Mouse (Mus musculus) neural tube, embryonic 11.5 days (tissue): ENCODE data around the gene Cdc25a. TPM values are rescaled to one million over a fixed set of nuclear protein-coding genes. Genes with fewer than 3 reads are reported as not detected.

ENCODE experiments used
- ATAC-seq: fragments of 200-750 bp; cut with Nextera tagmentation; 2 replicates; pipeline ENCODE4 v1.8.0; 2017; ENCODE audit warnings: moderate number of reproducible peaks, mild to moderate bottlenecking, moderate TSS enrichment, moderate library complexity; ENCODE audit not compliant: insufficient read depth, low FRiP score, low TSS enrichment
- DNase-seq: peaks from one replicate; pipeline ENCODE4 v3.0.0-alpha.2; 2015; ENCODE audit warnings: low spot score
- H3K27ac ChIP-seq: fragments of 300-500 bp; sonication (generic); 2 replicates; pipeline ENCODE4 v1.5.1; 2014; ENCODE audit warnings: low read depth, mild to moderate bottlenecking, low read length
- H3K27me3 ChIP-seq: fragments of 300-500 bp; sonication (generic); 2 replicates; pipeline ENCODE4 v1.6.1; 2014; ENCODE audit warnings: mild to moderate bottlenecking, low read length, mixed read lengths; ENCODE audit not compliant: control insufficient read depth, insufficient read depth
- H3K36me3 ChIP-seq: fragments of 300-500 bp; sonication (generic); 2 replicates; pipeline ENCODE4 v1.6.1; 2014; ENCODE audit warnings: mild to moderate bottlenecking, low read length, moderate library complexity, mixed read lengths; ENCODE audit not compliant: control insufficient read depth, insufficient read depth
- H3K4me1 ChIP-seq: fragments of 300-500 bp; sonication (generic); 2 replicates; pipeline ENCODE4 v1.6.1; 2014; ENCODE audit warnings: low read length, mixed read lengths; ENCODE audit not compliant: control insufficient read depth, insufficient read depth
- H3K4me2 ChIP-seq: fragments of 300-500 bp; sonication (generic); 2 replicates; pipeline ENCODE4 v1.6.1; 2014; ENCODE audit warnings: low read depth, mild to moderate bottlenecking, moderate library complexity
- H3K4me3 ChIP-seq: fragments of 300-500 bp; sonication (generic); 2 replicates; pipeline ENCODE4 v1.5.1; 2014; ENCODE audit warnings: low read depth, low read length
- H3K9ac ChIP-seq: fragments of 300-500 bp; sonication (generic); 2 replicates; pipeline ENCODE4 v1.6.1; 2014; ENCODE audit warnings: mild to moderate bottlenecking, low read length
- H3K9me3 ChIP-seq: fragments of 300-500 bp; sonication (generic); 2 replicates; pipeline ENCODE4 v1.6.1; 2016; ENCODE audit warnings: low read length; ENCODE audit not compliant: control insufficient read depth
- WGBS: fragments of 180-500 bp; shearing (Covaris S2); extraction: QIAGEN DNeasy Blood & Tissue Kit; methylation state at CpG from one replicate; pipeline ENCODE4 v1.1.7; 2014; 5-methylcytosine and 5-hydroxymethylcytosine counted together
- polyA plus RNA-seq: library from polyadenylated mRNA; unstranded; fragments of >200 nt; fragmentation: Nextera tagmentation; extraction: Ambion mirVana; gene quantifications from 2 replicates; pipeline ENCODE4 v1.2.1, GENCODE M21; 2014

Cdc25a gene
- polyA plus RNA-seq, 1 experiment from 2014 or later, result 35.4 TPM

- ATAC-seq (no peak), DNase-seq (no peak)
- no peaks in the 10 kb centered on the region for H3K36me3 ChIP-seq
- no peaks in the 10 kb centered on the region for H3K9me3 ChIP-seq
- H3K4me2 ChIP-seq, result no peak overlapping the region
- H3K9ac ChIP-seq, result no peak overlapping the region
- no peak overlapping the region for H3K27ac ChIP-seq
- no peaks in the 10 kb centered on the region for H3K4me1 ChIP-seq
- H3K27me3 ChIP-seq, result no peaks in the 10 kb centered on the region
- no peak overlapping the region for H3K4me3 ChIP-seq
- 48% methylated on average over 2 of the region's 2 CpGs for WGBS
Observed at GRCm38 (mm10) chr9:109898027-109898426, 22.6 kb downstream of the Cdc25a start.

DNA sequence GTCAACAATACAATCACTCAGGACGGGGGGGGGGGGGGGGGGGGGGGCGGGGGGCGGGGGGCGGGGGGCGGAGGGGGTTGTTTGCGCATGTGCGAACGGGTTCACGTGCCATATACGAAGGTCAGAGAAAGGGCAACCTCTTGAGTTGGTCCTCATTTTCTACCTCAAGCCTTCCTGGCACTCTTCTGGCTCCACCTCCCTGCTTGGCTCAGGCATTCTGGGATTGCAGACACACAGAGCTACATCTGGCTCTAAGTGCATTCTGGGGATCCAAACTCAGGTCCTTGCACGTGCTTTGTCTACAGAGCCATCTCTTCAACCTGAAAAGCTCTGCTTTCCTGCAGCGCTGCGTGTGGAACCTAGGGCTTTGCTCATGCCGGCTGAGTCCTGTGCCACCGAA is 24.0 kb downstream of the Cdc25a start:
- no peaks in the 10 kb centered on the region for H3K27me3 ChIP-seq
- H3K36me3 ChIP-seq, result no peaks in the 10 kb centered on the region
- H3K27ac ChIP-seq, result no peak overlapping the region
- WGBS, result 48% methylated on average over 9 of the region's 15 CpGs
- H3K9ac ChIP-seq, result no peak overlapping the region
- no peaks in the 10 kb centered on the region for H3K9me3 ChIP-seq
- DNase-seq (no peak), ATAC-seq (no peak)
- no peak overlapping the region for H3K4me3 ChIP-seq
- H3K4me2 ChIP-seq, result no peak overlapping the region
- H3K4me1 ChIP-seq, result no peaks in the 10 kb centered on the region

DNA sequence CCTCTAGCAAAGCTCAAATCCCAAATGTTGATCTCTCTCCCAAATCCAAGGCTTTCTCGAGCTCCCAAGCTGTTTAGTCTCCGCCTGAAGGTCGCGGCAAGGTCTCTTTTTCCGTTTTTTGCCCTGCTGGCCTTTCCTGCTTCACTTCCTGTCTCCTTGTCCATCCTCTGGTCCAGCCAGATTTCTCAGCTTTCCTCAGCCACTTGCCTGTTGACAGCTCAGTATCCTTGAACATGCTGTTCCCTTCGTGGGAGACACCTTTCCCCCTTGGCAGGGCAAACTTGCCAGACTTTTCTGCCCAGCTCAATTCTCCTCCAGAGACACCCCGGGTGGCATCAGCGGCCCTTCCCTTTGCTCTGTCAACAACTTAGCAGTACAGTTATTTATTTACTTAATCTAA is 24.4 kb downstream of the Cdc25a start:
- H3K9me3 ChIP-seq, result no peaks in the 10 kb centered on the region
- DNase-seq, result no peak
- H3K4me2 ChIP-seq, result no peak overlapping the region
- H3K27me3 ChIP-seq, result no peaks in the 10 kb centered on the region
- no peak overlapping the region for H3K9ac ChIP-seq
- H3K36me3 ChIP-seq, result no peaks in the 10 kb centered on the region
- H3K4me1 ChIP-seq, result no peaks in the 10 kb centered on the region
- no peak overlapping the region for H3K4me3 ChIP-seq
- no peak for ATAC-seq
- no peak overlapping the region for H3K27ac ChIP-seq
- 75% methylated on average over 8 of the region's 8 CpGs for WGBS

DNA sequence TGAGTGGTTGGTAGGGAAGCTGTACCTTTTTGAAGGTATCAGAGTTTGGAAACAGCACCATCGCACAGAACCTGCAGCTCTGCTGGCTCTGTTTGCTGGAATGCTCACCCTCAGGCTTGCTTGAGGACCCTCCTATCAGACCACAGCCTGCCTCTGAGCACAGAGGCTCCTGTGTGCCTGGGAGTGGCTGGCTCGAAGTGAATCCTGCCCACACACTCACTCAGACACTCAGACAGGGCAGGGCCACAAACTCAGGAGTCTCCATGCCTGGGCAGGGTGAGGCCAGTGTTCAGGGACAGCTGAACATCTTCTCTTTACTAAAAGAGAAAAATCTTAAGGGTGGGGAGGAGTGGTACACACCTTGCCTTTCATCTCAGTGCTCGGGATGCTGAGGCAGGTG is 25.2 kb downstream of the Cdc25a start:
- no peak overlapping the region for H3K4me2 ChIP-seq
- no peak for DNase-seq
- H3K4me1 ChIP-seq, result no peaks in the 10 kb centered on the region
- H3K36me3 ChIP-seq, result no peaks in the 10 kb centered on the region
- H3K4me3 ChIP-seq, result no peak overlapping the region
- no peak for ATAC-seq
- no peak overlapping the region for H3K27ac ChIP-seq
- 91% methylated on average over 3 of the region's 3 CpGs for WGBS
- H3K9me3 ChIP-seq, result no peaks in the 10 kb centered on the region
- no peak overlapping the region for H3K9ac ChIP-seq
- H3K27me3 ChIP-seq, result no peaks in the 10 kb centered on the region

DNA sequence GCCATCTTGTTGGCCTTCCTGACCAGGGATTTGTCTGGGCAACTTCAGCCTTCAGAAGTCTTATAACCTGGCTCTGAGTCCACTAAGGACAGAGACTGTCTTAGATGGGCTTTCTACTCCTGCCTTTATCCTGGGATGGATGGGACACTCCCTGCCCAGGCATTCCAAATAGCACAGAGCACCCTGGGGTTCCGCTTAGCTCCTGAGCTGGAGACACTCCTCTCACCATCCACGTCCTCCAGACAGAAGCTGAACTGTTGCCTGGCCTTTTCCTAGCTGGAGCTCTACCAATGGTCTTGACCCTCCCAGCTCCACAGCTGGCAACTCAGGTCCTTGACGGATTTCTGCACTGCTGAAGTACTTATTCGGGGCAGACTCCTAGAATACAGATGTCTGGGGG is 26.9 kb downstream of the Cdc25a start:
- 65% methylated on average over 4 of the region's 4 CpGs for WGBS
- ATAC-seq, result no peak
- no peaks in the 10 kb centered on the region for H3K36me3 ChIP-seq
- no peak overlapping the region for H3K4me3 ChIP-seq
- no peaks in the 10 kb centered on the region for H3K9me3 ChIP-seq
- H3K4me2 ChIP-seq, result no peak overlapping the region
- DNase-seq, result no peak
- no peak overlapping the region for H3K9ac ChIP-seq
- no peak overlapping the region for H3K27ac ChIP-seq
- no peaks in the 10 kb centered on the region for H3K4me1 ChIP-seq
- H3K27me3 ChIP-seq, result no peaks in the 10 kb centered on the region

GRCm38 (mm10) chr9:109902740-109903139 is 27.4 kb downstream of the Cdc25a start:
- no peak overlapping the region for H3K9ac ChIP-seq
- ATAC-seq (no peak), DNase-seq (no peak)
- 70% methylated on average over 5 of the region's 5 CpGs for WGBS
- no peak overlapping the region for H3K27ac ChIP-seq
- no peaks in the 10 kb centered on the region for H3K4me1 ChIP-seq
- no peak overlapping the region for H3K4me3 ChIP-seq
- H3K9me3 ChIP-seq, result no peaks in the 10 kb centered on the region
- H3K4me2 ChIP-seq, result no peak overlapping the region
- H3K27me3 ChIP-seq, result no peaks in the 10 kb centered on the region
- H3K36me3 ChIP-seq, result no peaks in the 10 kb centered on the region

GRCm38 (mm10) chr9:109907300-109907699 is 31.9 kb downstream of the Cdc25a start:
- Histone ChIP-seq H3K4me1 (no peaks in the 10 kb centered on the region), H3K4me3 (no peak overlapping the region), H3K27me3 (no peaks in the 10 kb centered on the region), H3K4me2 (no peak overlapping the region), H3K9me3 (no peaks in the 10 kb centered on the region), H3K9ac (no peak overlapping the region), H3K27ac (no peak overlapping the region), H3K36me3 (no peaks in the 10 kb centered on the region)
- 68% methylated on average over 8 of the region's 8 CpGs for WGBS
- DNase-seq, result no peak
- ATAC-seq, result no peak

- no peaks in the 10 kb centered on the region for H3K36me3 ChIP-seq
- H3K4me2 ChIP-seq, result no peak overlapping the region
- no peak overlapping the region for H3K4me3 ChIP-seq
- no peaks in the 10 kb centered on the region for H3K4me1 ChIP-seq
- no peaks in the 10 kb centered on the region for H3K27me3 ChIP-seq
- H3K9me3 ChIP-seq, result no peaks in the 10 kb centered on the region
- DNase-seq (no peak), ATAC-seq (no peak)
- WGBS, result 80% methylated on average over 6 of the region's 6 CpGs
- no peak overlapping the region for H3K27ac ChIP-seq
- no peak overlapping the region for H3K9ac ChIP-seq
Observed at GRCm38 (mm10) chr9:109907774-109908465, 32.5 kb downstream of the Cdc25a start.

- H3K9me3 ChIP-seq, result no peaks in the 10 kb centered on the region
- no peak overlapping the region for H3K27ac ChIP-seq
- H3K4me3 ChIP-seq, result no peak overlapping the region
- H3K9ac ChIP-seq, result no peak overlapping the region
- no peak for ATAC-seq
- DNase-seq, result no peak
- H3K4me1 ChIP-seq, result no peaks in the 10 kb centered on the region
- no peak overlapping the region for H3K4me2 ChIP-seq
- no peaks in the 10 kb centered on the region for H3K36me3 ChIP-seq
- no peaks in the 10 kb centered on the region for H3K27me3 ChIP-seq
- 68% methylated on average over 8 of the region's 8 CpGs for WGBS
Observed at GRCm38 (mm10) chr9:109909102-109909501, 33.7 kb downstream of the Cdc25a start.
